In genomic region chr3:38617989-38618388, GRCm38 (mm10) we compare ENCODE assay signal across 27 mouse cellular contexts.
DNase-seq lines count a peak whose midpoint lies in the region; ATAC-seq and TF ChIP-seq lines count a peak whose summit lies in the region.
"Had no signal": no experiment of that assay in that cellular context is flagged by ENCODE, and none has a peak within 500 bp of the region (broad histone marks: within the 10 kb centered on the region; RNA-seq: fewer than 3 reads in every experiment).

No protein-coding gene starts in this region.

- peaks cover 10% of the 10 kb centered on the region; the same call in 1 of the 2 replicates for H3K4me1 ChIP-seq in heart, embryonic 11.5 days (ENCODE audit: control insufficient read depth, insufficient read depth, low read length)
- H3K4me1 ChIP-seq in heart, postnatal 0 days (ENCODE audit: control insufficient read depth, insufficient read depth) = peaks cover 8% of the 10 kb centered on the region; the same call in 1 of the 2 replicates
- H3K4me1 ChIP-seq in embryonic facial prominence, embryonic 14.5 days (ENCODE audit: control insufficient read depth, insufficient read depth, low read length) = peaks cover 9% of the 10 kb centered on the region; the same call in 1 of the 2 replicates
- H3K4me1 ChIP-seq in intestine, embryonic 15.5 days (replicated peaks) = 0 out of 2 replicates have a peak, but pooled peaks cover 2% of the 10 kb centered on the region
- H3K4me1 ChIP-seq: forebrain, embryonic 12.5 days had no signal

- no peak overlapping the region for H3K9ac ChIP-seq in heart, embryonic 11.5 days (ENCODE audit: low read depth, low read length)
- no peak overlapping the region for H3K9ac ChIP-seq in heart, postnatal 0 days (replicated peaks; ENCODE audit: low read depth, low read length)
- H3K9ac ChIP-seq in embryonic facial prominence, embryonic 14.5 days (ENCODE audit: low read depth, low read length) = no peak overlapping the region
- H3K9ac ChIP-seq in intestine, embryonic 15.5 days = no peak overlapping the region
- H3K9ac ChIP-seq: forebrain, embryonic 12.5 days; hindbrain, embryonic 15.5 days; liver, postnatal 0 days; neural tube, embryonic 13.5 days had no signal

- intact Hi-C loops in left cerebral cortex, postnatal 14 days (cut with DNase I) = no loop called here
- intact Hi-C loops in left cerebral cortex, postnatal 36 days (cut with DNase I) = loop anchor here (5.0 kb wide), 1 partner anchor 136 kb away; the partner anchor contains the start of gene Ankrd50

- no peaks in the 10 kb centered on the region for H3K9me3 ChIP-seq in heart, embryonic 11.5 days (replicated peaks; ENCODE audit: control insufficient read depth, low read length)
- H3K9me3 ChIP-seq in heart, postnatal 0 days (replicated peaks; ENCODE audit: control insufficient read depth, low read length) = 0 out of 2 replicates have a peak, but pooled peaks cover 3% of the 10 kb centered on the region
- no peaks in the 10 kb centered on the region for H3K9me3 ChIP-seq in embryonic facial prominence, embryonic 14.5 days (ENCODE audit: control insufficient read depth, low read length)
- H3K9me3 ChIP-seq in intestine, embryonic 15.5 days = no peaks in the 10 kb centered on the region
- H3K9me3 ChIP-seq: forebrain, embryonic 12.5 days; hindbrain, embryonic 15.5 days; neural tube, embryonic 13.5 days had no signal

- no peak for ATAC-seq in heart, embryonic 11.5 days (replicated peaks; ENCODE audit: insufficient number of reproducible peaks, low FRiP score, low TSS enrichment)
- ATAC-seq in heart, postnatal 0 days (ENCODE audit: insufficient read depth, low read depth) = no peak
- no peak for ATAC-seq in embryonic facial prominence, embryonic 14.5 days (ENCODE audit: low read depth)
- ATAC-seq in intestine, embryonic 15.5 days = no peak
- ATAC-seq: intestine, embryonic 16.5 days; liver, postnatal 0 days; lung, postnatal 0 days; midbrain, embryonic 16.5 days had no signal

- TF ChIP-seq EP300 in heart, postnatal 0 days (IDR thresholded peaks at IDR 0.05; ENCODE audit: low read depth) = no peak

- H3K36me3 ChIP-seq in heart, embryonic 11.5 days (ENCODE audit: control insufficient read depth, insufficient read depth, low read length) = no peaks in the 10 kb centered on the region
- no peaks in the 10 kb centered on the region for H3K36me3 ChIP-seq in heart, postnatal 0 days (replicated peaks; ENCODE audit: control insufficient read depth, insufficient read depth, low read length)
- H3K36me3 ChIP-seq in embryonic facial prominence, embryonic 14.5 days (ENCODE audit: control insufficient read depth, insufficient read depth, low read length) = no peaks in the 10 kb centered on the region
- H3K36me3 ChIP-seq in intestine, embryonic 15.5 days = no peaks in the 10 kb centered on the region
- H3K36me3 ChIP-seq: forebrain, embryonic 12.5 days; hindbrain, embryonic 15.5 days; neural tube, embryonic 13.5 days had no signal

- no peaks in the 10 kb centered on the region for H3K27me3 ChIP-seq in heart, embryonic 11.5 days (ENCODE audit: control insufficient read depth, insufficient read depth, low read length)
- no peaks in the 10 kb centered on the region for H3K27me3 ChIP-seq in heart, postnatal 0 days (ENCODE audit: control insufficient read depth, insufficient read depth, low read length)
- no peaks in the 10 kb centered on the region for H3K27me3 ChIP-seq in embryonic facial prominence, embryonic 14.5 days (replicated peaks; ENCODE audit: control insufficient read depth, insufficient read depth, low read length)
- H3K27me3 ChIP-seq in intestine, embryonic 15.5 days (replicated peaks) = no peaks in the 10 kb centered on the region
- H3K27me3 ChIP-seq: forebrain, embryonic 12.5 days; hindbrain, embryonic 15.5 days; neural tube, embryonic 13.5 days had no signal

- TF ChIP-seq CTCF in heart, postnatal 0 days (IDR thresholded peaks at IDR 0.05; ENCODE audit: low read depth) = no peak

- peak; percentile 58 for DNase-seq in heart, adult 11 months
- DNase-seq in heart, postnatal 0 days (ENCODE audit: low spot score) = peak; percentile 13
- DNase-seq in heart, adult 18-20 months = no peak
- DNase-seq in left cerebral cortex, postnatal 14 days (ENCODE audit: low spot score in 2 of 2) = peak; percentile 39 to 40
- DNase-seq in left cerebral cortex, postnatal 36 days (ENCODE audit: low spot score in 2 of 2) = no peak
- DNase-seq in embryonic facial prominence, embryonic 14.5 days (ENCODE audit: low spot score) = peak; percentile 55
- DNase-seq: adrenal gland, postnatal 36 days; cerebellum, adult 11 months; cerebellum, adult 9-11 months; gastrocnemius, adult 2 months; heart, postnatal 36 days; kidney, postnatal 25 days; liver, postnatal 0 days; thymus, adult 2 months; thymus, postnatal 4 days had no signal

- WGBS in heart, embryonic 11.5 days (ENCODE audit: insufficient replicate concordance) = 49% methylated on average over 3 of the region's 3 CpGs
- 43% methylated on average over 3 of the region's 3 CpGs for WGBS in heart, postnatal 0 days
- 18% methylated on average over 3 of the region's 3 CpGs for WGBS in embryonic facial prominence, embryonic 14.5 days
- 33% methylated on average over 3 of the region's 3 CpGs for WGBS in intestine, embryonic 15.5 days

- H3K4me3 ChIP-seq in heart, embryonic 11.5 days (ENCODE audit: low read depth, low read length) = no peak overlapping the region
- H3K4me3 ChIP-seq in heart, postnatal 0 days (ENCODE audit: low read depth, low read length) = no peak overlapping the region
- no peak overlapping the region for H3K4me3 ChIP-seq in embryonic facial prominence, embryonic 14.5 days (ENCODE audit: low read depth, low read length)
- no peak overlapping the region for H3K4me3 ChIP-seq in intestine, embryonic 15.5 days (replicated peaks)
- H3K4me3 ChIP-seq: erythroblast, embryonic 14.5 days; forebrain, embryonic 12.5 days; gastrocnemius, adult 2 months; hindbrain, embryonic 15.5 days; myocyte; neural tube, embryonic 13.5 days had no signal

- H3K4me2 ChIP-seq in heart, embryonic 11.5 days = no peak overlapping the region; the same call in 1 of the 2 replicates
- H3K4me2 ChIP-seq in heart, postnatal 0 days (ENCODE audit: low read depth, low read length) = no peak overlapping the region
- no peak overlapping the region; the same call in 1 of the 2 replicates for H3K4me2 ChIP-seq in embryonic facial prominence, embryonic 14.5 days (ENCODE audit: low read depth, low read length)
- no peak overlapping the region for H3K4me2 ChIP-seq in intestine, embryonic 15.5 days (replicated peaks)
- H3K4me2 ChIP-seq: forebrain, embryonic 12.5 days; hindbrain, embryonic 15.5 days; liver, embryonic 11.5 days; neural tube, embryonic 13.5 days had no signal

- no peak overlapping the region for H3K27ac ChIP-seq in heart, embryonic 11.5 days (ENCODE audit: low read depth, low read length)
- H3K27ac ChIP-seq in heart, postnatal 0 days (ENCODE audit: low read depth) = no peak overlapping the region
- H3K27ac ChIP-seq in embryonic facial prominence, embryonic 14.5 days (replicated peaks; ENCODE audit: low read depth, low read length) = peak overlapping the region; percentile 44; the same call in 1 of the 2 replicates
- no peak overlapping the region for H3K27ac ChIP-seq in intestine, embryonic 15.5 days
- H3K27ac ChIP-seq: forebrain, embryonic 12.5 days; gastrocnemius, adult 2 months; hindbrain, embryonic 15.5 days; macrophage; neural tube, embryonic 13.5 days had no signal

Comparison
In these comparisons a context has a peak if more than half of its experiments do, and no peak if none do; other contexts are left out.
1. DNase-seq: peak in heart, adult 11 months (single experiment), heart, postnatal 0 days (single experiment), left cerebral cortex, postnatal 14 days (2 of 2) and embryonic facial prominence, embryonic 14.5 days (single experiment); none in heart, adult 18-20 months (0 of 2) and left cerebral cortex, postnatal 36 days (0 of 2).